Mouse (Mus musculus): ENCODE results near the gene Ly6g6c. TPM values are rescaled to one million over a fixed set of nuclear protein-coding genes. Genes with fewer than 3 reads are reported as not detected.
"Not testable (repeated sequence)": the region's sequence is repeated elsewhere in the genome, so short reads cannot be mapped to it uniquely, and the experiment has no call there.

Gene Ly6g6c
- total RNA-seq, 2 experiments from 2014 or later, result not detected

DNA sequence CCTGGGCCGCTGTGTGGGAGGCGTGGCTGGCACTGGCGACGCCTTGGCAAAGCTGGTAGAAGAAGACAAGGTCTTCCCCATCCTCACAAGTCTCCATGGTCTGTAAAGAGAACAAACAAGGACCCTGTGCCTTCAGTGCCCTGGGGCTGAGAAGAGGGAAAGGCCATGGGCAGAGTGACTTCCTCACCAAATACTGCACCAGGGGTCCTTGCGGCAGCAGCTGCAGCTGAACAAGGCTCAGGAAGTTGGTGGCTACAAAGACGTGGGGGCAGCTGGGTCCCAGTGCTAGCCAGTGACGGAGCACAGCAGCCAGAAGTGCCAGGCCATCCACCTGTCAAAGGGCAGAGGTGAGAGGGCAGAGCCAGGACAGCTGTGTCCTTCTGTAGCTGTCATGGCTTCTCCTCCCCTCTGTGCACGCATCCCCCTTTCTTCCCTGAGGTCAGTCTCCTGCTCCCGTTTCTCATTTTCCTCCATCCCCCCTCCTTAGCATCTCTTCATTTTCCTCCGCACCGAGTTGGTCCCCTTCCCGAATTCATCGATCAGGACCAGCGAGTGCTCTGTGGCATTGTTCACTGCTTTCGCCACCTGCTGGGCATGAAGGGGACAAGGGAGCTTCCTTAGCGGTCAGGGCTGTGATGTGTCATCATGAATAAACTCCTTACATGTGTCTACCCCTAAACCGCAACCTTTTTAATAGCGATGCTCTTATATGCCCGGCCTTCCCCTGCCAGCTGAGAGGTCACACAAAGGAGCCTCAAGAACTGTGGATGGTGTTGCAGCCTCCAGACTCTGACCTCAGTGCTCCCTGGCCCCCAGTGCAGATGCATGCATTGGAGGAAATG is 35.3 kb upstream of the Ly6g6c start:
- DNase-seq (ENCODE audit: low spot score in 2 of 2), result no peak
- intact Hi-C loops (cut with DNase I), result no loop called here

DNA sequence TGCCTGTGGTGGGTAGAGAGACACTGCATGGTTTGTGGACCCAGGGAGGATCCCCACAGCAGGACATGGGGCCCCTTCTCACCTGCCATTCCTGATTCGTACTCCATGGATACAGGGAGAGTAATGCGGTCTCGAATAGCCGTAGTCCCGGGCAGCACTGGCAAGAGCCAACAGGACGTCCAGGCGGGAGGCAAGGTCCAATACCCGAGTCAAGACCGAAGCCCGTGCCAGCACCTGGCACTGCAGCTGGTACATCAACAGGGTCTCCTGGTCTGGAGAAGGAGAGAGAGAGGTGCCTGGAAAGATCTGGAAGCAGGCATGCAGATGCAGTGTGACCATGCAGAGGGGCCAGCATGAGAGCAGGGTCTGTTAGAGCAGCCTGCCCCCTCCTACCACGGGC is 33.9 kb upstream of the Ly6g6c start:
- intact Hi-C loops (cut with DNase I), result no loop called here
- DNase-seq (ENCODE audit: low spot score in 2 of 2), result no peak

DNA sequence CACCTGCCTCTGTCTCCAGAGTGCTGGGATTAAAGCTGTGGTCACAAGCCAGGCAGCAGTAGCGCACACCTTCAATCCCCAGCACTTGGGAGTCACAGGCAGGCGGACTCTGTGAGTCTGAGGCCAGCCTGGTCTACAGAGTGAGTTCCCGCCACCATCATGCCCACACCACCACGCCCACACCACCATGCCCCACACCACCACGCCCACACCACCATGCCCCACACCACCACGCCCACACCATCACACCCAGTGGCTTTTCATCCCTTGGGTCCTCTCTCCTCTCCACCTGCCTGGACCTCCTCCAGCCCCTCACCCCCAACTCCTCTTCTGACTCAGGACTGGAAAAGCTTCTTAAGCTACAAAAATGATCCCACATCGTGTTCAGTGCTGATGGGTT is 33.3 kb upstream of the Ly6g6c start:
- DNase-seq (ENCODE audit: low spot score in 2 of 2), result no peak

DNA sequence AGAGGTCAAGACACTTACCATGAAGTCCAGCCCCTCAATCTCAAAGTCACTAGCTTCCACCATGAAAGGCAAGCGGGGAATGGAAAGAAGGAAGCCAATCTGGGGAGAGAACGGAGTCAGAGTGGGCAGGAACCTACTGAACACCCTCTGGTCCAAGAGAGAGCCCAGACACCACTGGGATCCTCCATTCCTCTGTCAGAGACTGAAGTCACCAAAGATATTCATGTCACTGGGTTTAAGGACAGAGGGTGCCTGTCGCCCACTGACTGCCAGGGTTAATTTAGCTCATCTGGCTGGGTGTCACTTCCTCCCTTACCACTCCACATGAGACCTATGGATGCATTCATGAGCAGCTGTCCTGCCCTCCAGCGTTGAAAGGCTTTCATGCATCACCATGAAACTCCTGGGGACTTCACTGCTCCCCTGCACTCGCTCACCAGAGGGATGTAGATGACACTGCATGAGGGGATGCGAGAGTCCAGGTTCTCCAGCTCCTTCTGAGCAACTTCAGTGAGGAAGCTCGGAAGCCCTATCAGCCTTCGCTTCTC is 32.8 kb upstream of the Ly6g6c start:
- intact Hi-C loops (cut with DNase I), result no loop called here

More for the DNA sequence above, 33.3 kb upstream of the Ly6g6c start:
- intact Hi-C loops (cut with DNase I), result no loop called here

DNA sequence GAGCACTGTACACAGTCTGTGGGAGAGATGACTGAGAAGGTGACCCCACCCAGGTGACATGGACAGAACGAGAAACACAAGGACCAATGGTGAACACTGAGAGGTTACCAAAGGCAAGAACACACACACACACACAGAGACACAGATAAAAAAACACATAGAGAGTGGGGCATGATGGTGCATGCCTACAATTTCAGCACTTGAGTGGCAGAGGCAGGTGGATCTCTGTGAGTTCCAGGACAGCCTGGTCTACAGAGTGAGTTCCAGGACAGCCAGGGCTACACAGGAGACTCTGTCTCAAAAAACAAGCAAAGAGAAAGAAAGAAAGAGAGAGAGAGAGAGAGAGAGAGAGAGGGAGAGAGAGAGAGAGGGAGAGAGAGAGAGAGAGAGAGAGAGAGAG is 31.5 kb upstream of the Ly6g6c start:
- intact Hi-C loops (cut with DNase I); DNase-seq (ENCODE audit: low spot score in 2 of 2): not testable (repeated sequence)

More for the DNA sequence above, 32.8 kb upstream of the Ly6g6c start:
- no peak for DNase-seq (ENCODE audit: low spot score in 2 of 2)

DNA sequence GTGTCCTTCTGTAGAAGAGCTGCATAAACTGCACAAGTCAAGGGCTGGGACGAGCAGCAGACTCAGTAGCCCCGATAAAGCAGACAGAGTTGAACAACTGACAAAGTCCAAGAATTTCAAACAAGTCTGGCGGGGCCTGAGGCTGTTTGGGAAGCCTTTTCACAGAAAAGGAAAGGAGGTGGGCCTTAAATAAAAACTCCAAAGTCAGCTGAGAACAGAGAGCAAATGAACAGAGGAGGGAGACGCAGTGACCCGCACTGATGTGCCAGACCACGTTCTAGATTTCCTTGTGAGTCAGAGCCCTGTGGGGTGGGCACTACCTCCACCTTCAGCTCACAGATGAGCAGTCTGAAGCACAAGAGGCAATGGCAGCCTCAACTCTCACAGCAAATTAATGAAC is 30.3 kb upstream of the Ly6g6c start:
- DNase-seq (ENCODE audit: low spot score in 2 of 2), result no peak
- intact Hi-C loops (cut with DNase I), result no loop called here

DNA sequence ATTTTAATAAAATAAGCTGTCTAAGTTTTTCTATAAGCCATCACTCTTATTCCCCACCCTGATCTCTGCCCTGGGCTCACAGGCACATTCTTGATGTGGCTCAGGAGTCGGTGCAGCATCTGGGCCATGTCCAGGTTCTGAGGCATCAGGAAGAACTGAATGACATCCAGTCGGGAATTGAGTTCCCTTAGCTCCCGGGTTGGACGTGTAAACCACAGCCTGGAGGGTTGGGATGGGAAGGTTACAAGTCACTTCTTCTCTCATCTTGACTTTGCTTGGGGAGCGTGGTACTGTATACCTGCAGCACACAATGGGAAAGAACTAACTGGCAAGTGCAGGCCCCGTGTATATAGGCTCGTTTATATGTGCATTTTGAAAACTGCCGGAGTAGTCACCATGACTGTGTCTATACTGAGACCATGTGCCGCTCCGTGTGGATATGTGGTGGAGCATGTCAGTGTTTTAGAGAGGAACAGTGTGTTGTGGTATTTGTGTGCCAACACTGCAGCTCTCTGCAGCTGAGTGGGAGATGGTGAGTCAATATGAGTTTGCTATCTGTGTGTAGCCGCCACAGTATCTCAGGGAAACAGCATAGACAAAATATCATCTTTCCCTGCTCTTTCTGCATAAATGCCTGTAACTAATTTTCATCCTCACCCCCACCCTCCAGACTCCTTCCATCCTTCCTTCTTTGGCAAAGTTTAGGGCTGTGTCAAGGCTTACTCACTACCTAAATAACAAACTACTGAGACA is 25.9 kb upstream of the Ly6g6c start:
- peak in 1 of 2 experiments; percentile 79 for DNase-seq (ENCODE audit: low spot score in 2 of 2)
- intact Hi-C loops (cut with DNase I), result no loop called here

DNA sequence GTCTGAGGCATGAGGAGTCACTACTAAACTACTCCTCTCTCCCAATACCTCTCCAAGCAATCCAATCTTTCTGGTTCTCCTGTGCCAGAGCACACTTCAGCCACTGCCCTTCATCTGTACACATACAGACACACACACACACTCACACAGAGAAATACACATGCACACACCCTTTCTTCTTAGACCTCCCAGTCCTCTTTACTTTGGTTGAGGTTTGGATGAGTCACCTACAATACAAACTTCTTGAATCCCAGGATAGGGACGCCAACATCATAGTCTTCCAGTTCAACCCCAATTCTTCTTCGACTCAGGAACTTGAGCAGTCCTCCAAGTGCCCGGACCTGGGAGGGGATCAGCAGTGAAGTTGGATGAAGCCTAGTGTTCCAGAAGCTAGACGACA is 21.4 kb upstream of the Ly6g6c start:
- intact Hi-C loops (cut with DNase I), result no loop called here
- DNase-seq (ENCODE audit: low spot score in 2 of 2), result no peak

DNA sequence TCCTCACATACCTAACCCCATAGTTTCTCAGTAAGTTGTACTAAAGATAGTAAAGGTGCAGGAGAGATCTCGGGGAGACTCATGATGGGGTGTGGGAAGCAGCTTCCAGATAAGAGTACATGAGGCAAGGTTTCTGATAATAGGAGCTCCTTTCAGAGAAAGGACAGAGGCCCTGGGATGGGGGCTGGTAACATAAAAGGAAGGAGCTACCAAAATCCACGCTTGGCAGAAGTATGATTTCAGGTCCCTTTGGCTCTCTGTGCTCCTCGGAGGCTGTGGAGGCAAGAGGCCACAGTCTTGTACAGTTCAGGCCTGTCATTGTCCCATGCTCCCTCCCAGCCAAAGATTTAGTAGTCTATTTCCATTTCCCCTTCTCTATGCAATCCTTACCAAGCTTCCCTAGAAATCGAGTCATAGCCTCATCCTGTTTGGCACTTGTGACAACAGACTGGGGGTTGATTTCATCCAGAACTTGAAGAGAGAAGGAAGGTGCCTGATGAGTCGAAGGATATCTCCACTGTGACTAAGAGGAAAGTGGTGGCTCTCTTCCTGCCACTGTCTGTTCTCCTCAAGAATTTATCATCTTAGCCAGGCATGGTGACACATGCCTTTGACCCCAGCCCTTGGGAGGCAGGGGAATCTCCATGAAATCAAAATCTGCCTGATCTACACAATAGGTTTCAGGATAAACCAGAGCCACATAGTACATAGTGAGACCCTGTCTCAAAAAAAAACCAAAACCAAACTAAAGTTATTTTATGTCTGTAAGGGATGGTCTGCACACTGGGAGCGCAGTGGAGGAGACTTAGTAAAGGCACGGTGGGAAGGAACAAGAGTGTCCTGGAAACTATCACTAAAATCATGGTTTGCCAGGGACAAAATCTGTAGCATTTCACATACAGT is 20.0 kb upstream of the Ly6g6c start:
- intact Hi-C loops (cut with DNase I), result no loop called here
- no peak for DNase-seq (ENCODE audit: low spot score in 2 of 2)

DNA sequence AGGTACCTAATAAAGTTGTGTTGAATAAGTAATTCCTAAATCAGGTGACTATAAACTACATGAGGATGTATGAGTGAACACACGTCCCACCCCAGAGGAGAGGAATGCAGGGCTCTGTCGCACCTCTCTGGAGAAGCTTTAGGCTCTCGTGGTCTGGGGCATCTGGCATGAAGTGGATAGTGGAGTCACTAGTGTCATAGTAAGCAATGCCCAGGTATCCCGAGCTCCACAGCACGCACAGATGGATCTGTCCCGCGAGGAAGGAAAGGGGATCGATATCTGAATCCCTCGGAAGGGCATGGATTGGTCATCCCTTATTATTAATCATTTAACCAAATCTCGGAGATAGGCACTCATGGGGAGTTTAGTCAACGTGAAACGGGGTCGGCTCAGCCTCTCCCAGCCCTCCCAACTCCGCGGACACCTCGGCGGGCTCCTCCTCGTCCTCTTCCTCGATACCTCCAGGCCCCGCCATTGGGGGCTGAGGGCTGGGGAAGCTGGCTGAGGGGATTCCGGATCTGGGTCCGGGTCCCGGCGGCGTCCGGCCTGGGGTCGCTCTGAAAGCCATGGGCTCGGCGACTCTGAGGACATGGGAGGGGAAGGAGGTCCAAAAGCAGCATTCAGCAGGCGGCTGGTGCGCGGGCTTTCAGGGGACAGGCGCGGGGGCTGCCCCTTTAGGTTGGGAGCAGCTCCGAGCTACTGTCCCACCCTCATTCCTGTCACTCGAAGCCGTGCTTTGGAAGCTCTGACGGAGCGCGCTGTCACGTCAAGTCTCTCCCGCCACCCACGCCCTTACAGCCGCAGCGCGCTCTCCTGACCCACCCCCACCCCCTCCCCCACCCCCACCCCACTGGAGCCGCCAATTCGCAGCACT is 19.1 kb upstream of the Ly6g6c start:
- intact Hi-C loops (cut with DNase I), result no loop called here
- no peak for DNase-seq (ENCODE audit: low spot score in 2 of 2)

DNA sequence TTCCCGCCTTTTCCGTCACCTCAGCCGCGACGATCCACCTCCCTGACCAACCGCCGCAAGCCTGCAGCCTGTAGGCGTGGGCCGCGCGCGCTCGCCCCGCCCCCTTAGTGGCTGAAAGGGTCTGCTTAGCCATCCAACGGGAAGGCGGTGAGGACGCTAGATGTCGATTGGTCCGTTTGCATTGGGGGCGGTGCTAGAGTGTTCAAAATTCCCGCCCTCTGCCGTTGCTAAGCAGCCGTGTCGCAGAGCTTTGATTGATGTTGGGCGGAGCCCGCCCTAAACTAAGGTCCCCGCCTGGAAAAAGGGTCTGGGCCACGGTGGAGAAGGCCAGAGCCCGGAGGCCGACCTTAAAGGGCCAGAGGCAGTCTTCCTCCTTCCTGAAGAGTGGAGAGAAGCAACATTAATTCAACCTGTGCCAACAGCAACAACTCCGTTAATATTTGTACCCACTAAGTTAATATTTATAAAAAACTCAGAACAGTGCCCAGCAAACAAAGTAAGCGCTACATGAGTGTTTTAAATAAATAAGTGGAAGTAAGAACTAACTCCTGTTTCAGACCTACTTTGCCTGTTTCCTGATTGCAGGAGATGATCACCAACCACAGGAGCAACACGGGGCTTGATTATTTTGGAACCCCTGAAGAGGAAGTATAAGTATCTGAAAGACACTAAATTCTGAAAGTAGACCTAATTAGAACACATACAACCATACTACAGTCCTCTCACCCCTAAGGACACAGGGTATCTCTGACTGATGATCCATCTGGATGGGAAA is 18.3 kb upstream of the Ly6g6c start, which contains the start of gene Msh5:
Gene Msh5, minus strand, starts transcription at position 65 of the 775 bp plus-strand sequence.
- peak; percentile 90 to 95 for DNase-seq (ENCODE audit: low spot score in 2 of 2)
- intact Hi-C loops (cut with DNase I), result no loop called here

DNA sequence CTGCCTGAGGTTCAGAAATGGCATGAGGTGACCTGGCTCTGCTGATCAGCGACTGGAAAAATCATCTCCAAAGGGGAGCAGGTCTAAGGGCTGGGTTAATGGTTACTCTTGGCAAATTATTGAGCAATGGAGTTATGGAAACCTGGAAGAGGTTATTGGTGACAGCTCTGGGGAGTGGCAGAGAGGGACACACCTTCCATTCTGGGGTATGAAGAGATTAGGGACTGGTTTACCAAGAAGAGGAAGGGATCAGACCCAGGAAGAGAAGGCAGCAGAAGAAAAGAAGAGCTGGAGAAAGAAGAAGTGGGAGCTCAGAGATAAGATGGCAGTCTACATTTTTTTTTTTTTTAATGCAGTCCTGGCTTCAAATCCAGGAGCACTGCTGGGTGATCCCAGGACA is 17.5 kb upstream of the Ly6g6c start:
- intact Hi-C loops (cut with DNase I), result no loop called here
- DNase-seq (ENCODE audit: low spot score in 2 of 2), result no peak

DNA sequence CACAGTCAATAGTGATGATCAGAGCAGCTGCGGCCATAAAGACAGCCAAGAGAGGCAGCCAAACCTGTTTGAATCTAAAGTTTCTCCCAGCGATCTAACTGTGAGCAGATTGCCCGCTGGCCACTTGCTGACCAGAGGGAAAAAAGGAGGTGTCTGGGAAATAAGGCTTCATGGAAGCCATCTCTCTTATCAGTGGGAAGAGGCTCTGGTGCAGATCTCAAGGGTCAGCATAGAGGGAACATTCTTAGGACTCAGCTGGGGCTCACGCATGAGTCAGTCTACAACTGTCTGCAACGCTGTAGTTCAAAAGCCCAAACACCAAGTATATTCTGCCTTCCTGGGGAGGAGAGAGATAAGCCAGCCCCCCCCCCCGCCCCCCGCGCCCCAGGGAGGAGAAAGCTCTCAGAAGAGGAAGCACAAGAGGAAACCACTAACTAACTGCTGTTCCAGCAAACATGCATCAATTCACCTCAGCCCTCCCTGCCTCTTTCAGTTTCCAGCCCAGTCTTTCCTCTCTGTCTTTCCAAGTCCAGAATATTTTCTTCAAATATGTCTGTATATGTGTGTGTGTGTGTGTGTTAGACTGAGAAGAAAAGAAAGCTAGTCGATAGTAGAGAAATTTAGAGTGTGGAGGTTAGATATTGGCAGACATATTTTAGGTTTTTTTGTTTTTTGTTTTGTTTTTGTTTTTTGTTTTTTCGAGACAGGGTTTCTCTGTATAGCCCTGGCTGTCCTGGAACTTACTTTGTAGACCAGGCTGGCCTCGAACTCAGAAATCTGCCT is 16.8 kb upstream of the Ly6g6c start:
- intact Hi-C loops (cut with DNase I), result no loop called here
- no peak for DNase-seq (ENCODE audit: low spot score in 2 of 2)

DNA sequence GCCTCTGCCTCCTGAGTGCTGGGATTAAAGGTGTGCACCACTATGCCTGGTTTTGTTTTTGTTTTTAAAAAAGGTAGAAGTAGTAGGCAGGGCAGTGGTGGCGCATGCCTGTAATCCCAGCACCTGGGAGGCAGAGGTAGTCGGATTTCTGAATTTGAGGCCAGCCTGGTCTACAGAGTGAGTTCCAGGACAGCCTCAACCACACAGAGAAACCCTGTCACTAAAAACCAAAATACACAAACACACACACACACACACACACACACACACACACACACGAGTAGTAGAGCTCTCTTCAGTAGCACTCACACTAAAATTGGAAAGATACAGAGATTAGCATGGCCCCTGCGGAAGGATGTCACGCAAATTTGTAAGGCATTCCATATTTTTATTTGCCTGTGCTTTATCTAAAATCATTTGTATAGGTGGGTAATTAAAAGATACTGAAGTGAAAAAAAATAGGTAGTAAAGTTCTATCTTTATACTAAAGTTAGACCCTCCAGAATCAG is 16.2 kb upstream of the Ly6g6c start:
- DNase-seq (ENCODE audit: low spot score in 2 of 2), result no peak
- intact Hi-C loops (cut with DNase I), result no loop called here

DNA sequence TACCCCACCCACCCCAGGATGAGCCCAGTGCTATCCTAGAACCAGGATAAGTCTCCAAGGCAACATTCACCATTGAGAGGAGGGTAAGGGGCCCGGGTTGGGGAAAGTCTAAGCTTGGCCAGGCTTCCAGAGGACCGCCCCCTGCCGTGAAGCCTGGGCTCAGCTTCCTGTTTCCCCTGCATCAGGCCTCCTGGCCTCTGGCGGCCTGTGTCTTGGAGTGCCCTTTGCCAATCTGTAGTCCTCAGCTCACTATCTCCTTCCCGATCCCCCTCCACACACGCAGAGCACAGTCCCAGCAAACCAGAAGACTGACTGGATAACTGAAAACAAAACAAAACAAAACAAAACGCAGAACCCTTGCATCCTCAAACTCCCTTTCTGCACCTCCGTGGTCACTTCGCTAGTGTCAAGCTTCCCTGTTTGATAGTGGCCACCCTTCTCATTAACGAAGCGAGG is 15.6 kb upstream of the Ly6g6c start, which contains the start of gene Clic1:
Gene Clic1, plus strand, starts transcription at position 406 of the 456 bp plus-strand sequence.
- intact Hi-C loops (cut with DNase I), result no loop called here
- DNase-seq (ENCODE audit: low spot score in 2 of 2), result no peak

DNA sequence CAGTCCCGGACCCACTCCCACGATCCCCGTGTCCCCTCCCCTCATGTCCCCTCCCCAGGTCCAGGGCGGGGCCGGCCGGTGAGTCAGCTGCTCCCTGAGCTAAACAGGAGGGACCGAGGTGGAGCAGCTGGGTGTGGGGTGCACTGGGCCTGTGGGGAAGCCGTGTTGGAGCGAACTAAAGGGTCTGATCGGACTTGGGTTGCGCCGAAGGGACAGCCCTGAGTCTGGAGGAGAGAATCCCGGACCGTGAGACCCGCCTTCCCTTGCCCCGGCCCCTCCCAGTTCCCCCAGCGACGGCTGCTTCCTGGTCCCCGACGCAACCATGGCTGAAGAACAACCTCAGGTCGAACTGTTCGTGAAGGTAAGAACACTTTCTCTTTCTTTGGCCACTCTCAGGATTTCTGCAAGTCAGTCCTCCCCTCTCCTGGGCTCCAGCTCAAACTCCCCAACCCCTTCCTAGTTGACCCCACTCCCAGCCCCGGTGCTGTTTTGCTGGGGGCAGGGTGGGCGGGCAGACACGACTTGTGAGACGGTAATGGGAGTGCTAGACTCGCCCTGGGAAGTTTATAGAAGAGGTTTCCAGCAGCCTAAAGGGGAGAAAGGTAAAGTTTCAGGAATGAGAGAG is 14.9 kb upstream of the Ly6g6c start:
- intact Hi-C loops (cut with DNase I), result no loop called here
- DNase-seq (ENCODE audit: low spot score in 2 of 2), result no peak

Measured in left cerebral cortex, postnatal 25 days (tissue).